Mouse (Mus musculus): ENCODE data around the gene Mrpl45. TPM values are rescaled to one million over a fixed set of nuclear protein-coding genes. Genes with fewer than 3 reads are reported as not detected.

Gene Mrpl45
- polyA plus RNA-seq, 1 experiment from 2014 or later, result 41.6 TPM

- no peaks in the 10 kb centered on the region for H3K27me3 ChIP-seq (ENCODE audit: control insufficient read depth, insufficient read depth, low read depth, low read length)
- H3K36me3 ChIP-seq (ENCODE audit: control insufficient read depth, insufficient read depth, low read length), result no peaks in the 10 kb centered on the region
- H3K4me3 ChIP-seq (ENCODE audit: low read depth, low read length), result peak overlapping the region; percentile 86
- 80% methylated on average over 6 of the region's 6 CpGs for WGBS
- peaks cover 25% of the 10 kb centered on the region for H3K4me1 ChIP-seq (ENCODE audit: control insufficient read depth, insufficient read depth, low read length)
- no peak overlapping the region for H3K27ac ChIP-seq (ENCODE audit: low read length)
- no peak overlapping the region for H3K9ac ChIP-seq (ENCODE audit: low read depth, low read length)
- H3K4me2 ChIP-seq (ENCODE audit: low read length), result peak overlapping the region; percentile 75
- no peak for ATAC-seq
- no peaks in the 10 kb centered on the region for H3K9me3 ChIP-seq (replicated peaks; ENCODE audit: control insufficient read depth, low read length, poor library complexity, severe bottlenecking)
These were observed 37.1 kb upstream of the Mrpl45 start for GRCm38 (mm10) chr11:97278456-97278855.

- Histone ChIP-seq H3K4me3 (ENCODE audit: low read depth, low read length) (peak overlapping the region; percentile 86), H3K27ac (ENCODE audit: low read length) (peak overlapping the region; percentile 98), H3K9me3 (replicated peaks; ENCODE audit: control insufficient read depth, low read length, poor library complexity, severe bottlenecking) (no peaks in the 10 kb centered on the region), H3K27me3 (ENCODE audit: control insufficient read depth, insufficient read depth, low read depth, low read length) (no peaks in the 10 kb centered on the region), H3K4me1 (ENCODE audit: control insufficient read depth, insufficient read depth, low read length) (peaks cover 25% of the 10 kb centered on the region), H3K36me3 (ENCODE audit: control insufficient read depth, insufficient read depth, low read length) (no peaks in the 10 kb centered on the region), H3K4me2 (ENCODE audit: low read length) (peak overlapping the region; percentile 75), H3K9ac (ENCODE audit: low read depth, low read length) (peak overlapping the region; percentile 98)
- 16% methylated on average over 11 of the region's 11 CpGs for WGBS
- no peak; the same call in 1 of the 2 replicates for ATAC-seq
These were observed 36.5 kb upstream of the Mrpl45 start for GRCm38 (mm10) chr11:97279040-97279404.

- Histone ChIP-seq H3K9ac (ENCODE audit: low read depth, low read length) (peak overlapping the region; percentile 98), H3K4me3 (ENCODE audit: low read depth, low read length) (peak overlapping the region; percentile 86), H3K27me3 (ENCODE audit: control insufficient read depth, insufficient read depth, low read depth, low read length) (no peaks in the 10 kb centered on the region), H3K4me1 (ENCODE audit: control insufficient read depth, insufficient read depth, low read length) (peaks cover 25% of the 10 kb centered on the region), H3K4me2 (ENCODE audit: low read length) (peak overlapping the region; percentile 75), H3K9me3 (replicated peaks; ENCODE audit: control insufficient read depth, low read length, poor library complexity, severe bottlenecking) (no peaks in the 10 kb centered on the region), H3K27ac (ENCODE audit: low read length) (peak overlapping the region; percentile 98), H3K36me3 (ENCODE audit: control insufficient read depth, insufficient read depth, low read length) (no peaks in the 10 kb centered on the region)
- peak; percentile 83 for ATAC-seq
- WGBS, result under 1% methylated on average over 42 of the region's 64 CpGs
These were observed 35.9 kb upstream of the Mrpl45 start for GRCm38 (mm10) chr11:97279405-97280215.

GRCm38 (mm10) chr11:97280216-97280861, 35.2 kb upstream of the Mrpl45 start, which contains the start of gene Npepps:
Gene Npepps, minus strand, starts transcription at chr11:97280638.
- peak; percentile 69 for ATAC-seq
- peaks cover 25% of the 10 kb centered on the region for H3K4me1 ChIP-seq (ENCODE audit: control insufficient read depth, insufficient read depth, low read length)
- no peaks in the 10 kb centered on the region for H3K9me3 ChIP-seq (replicated peaks; ENCODE audit: control insufficient read depth, low read length, poor library complexity, severe bottlenecking)
- peak within 1 kb of the TSS; percentile 98 for H3K27ac ChIP-seq (ENCODE audit: low read length)
- H3K9ac ChIP-seq (ENCODE audit: low read depth, low read length), result peak within 1 kb of the TSS; percentile 98
- no peaks in the 10 kb centered on the region for H3K36me3 ChIP-seq (ENCODE audit: control insufficient read depth, insufficient read depth, low read length)
- peak within 1 kb of the TSS; percentile 75 for H3K4me2 ChIP-seq (ENCODE audit: low read length)
- no peaks in the 10 kb centered on the region for H3K27me3 ChIP-seq (ENCODE audit: control insufficient read depth, insufficient read depth, low read depth, low read length)
- H3K4me3 ChIP-seq (ENCODE audit: low read depth, low read length), result peak within 1 kb of the TSS; percentile 86
- 0% methylated on average over 33 of the region's 83 CpGs for WGBS

- 91% methylated on average over 6 of the region's 6 CpGs for WGBS
- ATAC-seq, result no peak
- no peaks in the 10 kb centered on the region for H3K27me3 ChIP-seq (ENCODE audit: control insufficient read depth, insufficient read depth, low read depth, low read length)
- no peak overlapping the region for H3K4me3 ChIP-seq (ENCODE audit: low read depth, low read length)
- no peaks in the 10 kb centered on the region for H3K36me3 ChIP-seq (ENCODE audit: control insufficient read depth, insufficient read depth, low read length)
- H3K27ac ChIP-seq (ENCODE audit: low read length), result no peak overlapping the region
- no peak overlapping the region for H3K4me2 ChIP-seq (ENCODE audit: low read length)
- H3K9ac ChIP-seq (ENCODE audit: low read depth, low read length), result no peak overlapping the region
- H3K4me1 ChIP-seq (ENCODE audit: control insufficient read depth, insufficient read depth, low read length), result peaks cover 17% of the 10 kb centered on the region
- no peaks in the 10 kb centered on the region for H3K9me3 ChIP-seq (replicated peaks; ENCODE audit: control insufficient read depth, low read length, poor library complexity, severe bottlenecking)
These were observed 33.3 kb upstream of the Mrpl45 start for GRCm38 (mm10) chr11:97282179-97282578.

- no peak for ATAC-seq
- Histone ChIP-seq H3K36me3 (ENCODE audit: control insufficient read depth, insufficient read depth, low read length) (no peaks in the 10 kb centered on the region), H3K27me3 (ENCODE audit: control insufficient read depth, insufficient read depth, low read depth, low read length) (no peaks in the 10 kb centered on the region), H3K4me3 (ENCODE audit: low read depth, low read length) (no peak overlapping the region), H3K4me2 (ENCODE audit: low read length) (no peak overlapping the region), H3K27ac (ENCODE audit: low read length) (no peak overlapping the region), H3K4me1 (ENCODE audit: control insufficient read depth, insufficient read depth, low read length) (peaks cover 2% of the 10 kb centered on the region; the same call in 1 of the 2 replicates), H3K9me3 (replicated peaks; ENCODE audit: control insufficient read depth, low read length, poor library complexity, severe bottlenecking) (no peaks in the 10 kb centered on the region), H3K9ac (ENCODE audit: low read depth, low read length) (no peak overlapping the region)
- WGBS, result 73% methylated on average over 4 of the region's 4 CpGs
These were observed 30.7 kb upstream of the Mrpl45 start for GRCm38 (mm10) chr11:97284854-97285253.

- Histone ChIP-seq H3K27ac (ENCODE audit: low read length) (no peak overlapping the region), H3K4me3 (ENCODE audit: low read depth, low read length) (no peak overlapping the region), H3K4me1 (ENCODE audit: control insufficient read depth, insufficient read depth, low read length) (no peaks in the 10 kb centered on the region; the same call in 1 of the 2 replicates), H3K36me3 (ENCODE audit: control insufficient read depth, insufficient read depth, low read length) (no peaks in the 10 kb centered on the region), H3K9me3 (replicated peaks; ENCODE audit: control insufficient read depth, low read length, poor library complexity, severe bottlenecking) (no peaks in the 10 kb centered on the region), H3K9ac (ENCODE audit: low read depth, low read length) (no peak overlapping the region), H3K4me2 (ENCODE audit: low read length) (no peak overlapping the region), H3K27me3 (ENCODE audit: control insufficient read depth, insufficient read depth, low read depth, low read length) (no peaks in the 10 kb centered on the region)
- WGBS, result 82% methylated on average over 9 of the region's 9 CpGs
- ATAC-seq, result no peak
These were observed 29.4 kb upstream of the Mrpl45 start for GRCm38 (mm10) chr11:97285852-97286775.

- H3K36me3 ChIP-seq (ENCODE audit: control insufficient read depth, insufficient read depth, low read length), result no peaks in the 10 kb centered on the region
- no peak overlapping the region for H3K27ac ChIP-seq (ENCODE audit: low read length)
- WGBS, result 35% methylated on average over 6 of the region's 6 CpGs
- no peaks in the 10 kb centered on the region for H3K4me1 ChIP-seq (ENCODE audit: control insufficient read depth, insufficient read depth, low read length)
- no peaks in the 10 kb centered on the region for H3K9me3 ChIP-seq (replicated peaks; ENCODE audit: control insufficient read depth, low read length, poor library complexity, severe bottlenecking)
- no peak overlapping the region for H3K4me3 ChIP-seq (ENCODE audit: low read depth, low read length)
- no peak for ATAC-seq
- no peak overlapping the region for H3K9ac ChIP-seq (ENCODE audit: low read depth, low read length)
- H3K27me3 ChIP-seq (ENCODE audit: control insufficient read depth, insufficient read depth, low read depth, low read length), result no peaks in the 10 kb centered on the region
- H3K4me2 ChIP-seq (ENCODE audit: low read length), result no peak overlapping the region
These were observed 28.5 kb upstream of the Mrpl45 start for GRCm38 (mm10) chr11:97286973-97287372.

All from midbrain, embryonic 16.5 days (tissue).